Mouse (Mus musculus) embryonic facial prominence, embryonic 15.5 days (tissue): ENCODE measurements around the gene Rfxap. TPM values are rescaled to one million over a fixed set of nuclear protein-coding genes. Genes with fewer than 3 reads are reported as not detected.

Experiments
- ATAC-seq: fragments of 200-750 bp; cut with Nextera tagmentation; 2 replicates; pipeline ENCODE4 v1.8.0; 2017; ENCODE audit warnings: low read depth, moderate TSS enrichment; ENCODE audit not compliant: insufficient number of reproducible peaks, low FRiP score, low TSS enrichment
- H3K27ac ChIP-seq: fragments of 300-500 bp; sonication (generic); replicated peaks from 2 replicates; pipeline ENCODE4 v1.5.1; 2015; ENCODE audit warnings: mild to moderate bottlenecking, inconsistent platforms
- H3K27me3 ChIP-seq: fragments of 300-500 bp; sonication (generic); 2 replicates; pipeline ENCODE4 v1.6.1; 2015; ENCODE audit warnings: inconsistent platforms
- H3K36me3 ChIP-seq: fragments of 300-500 bp; sonication (generic); 2 replicates; pipeline ENCODE4 v1.6.1; 2015; ENCODE audit warnings: mild to moderate bottlenecking, inconsistent platforms
- H3K4me1 ChIP-seq: fragments of 300-500 bp; sonication (generic); 2 replicates; pipeline ENCODE4 v1.6.1; 2015; ENCODE audit warnings: inconsistent platforms
- H3K4me2 ChIP-seq: fragments of 300-500 bp; sonication (generic); replicated peaks from 2 replicates; pipeline ENCODE4 v1.6.1; 2015; ENCODE audit warnings: mild to moderate bottlenecking, inconsistent platforms
- H3K4me3 ChIP-seq: fragments of 300-500 bp; sonication (generic); replicated peaks from 2 replicates; pipeline ENCODE4 v1.5.1; 2015; ENCODE audit warnings: mild to moderate bottlenecking, inconsistent platforms
- H3K9ac ChIP-seq: fragments of 300-500 bp; sonication (generic); 2 replicates; pipeline ENCODE4 v1.6.1; 2015; ENCODE audit warnings: inconsistent platforms
- H3K9me3 ChIP-seq: fragments of 300-500 bp; sonication (generic); replicated peaks from 2 replicates; pipeline ENCODE4 v1.6.1; 2016; ENCODE audit warnings: inconsistent platforms
- WGBS: fragments of 180-500 bp; shearing (Covaris S2); methylation state at CpG from one replicate; pipeline ENCODE4 v1.1.7; 2015; 5-methylcytosine and 5-hydroxymethylcytosine counted together
- polyA plus RNA-seq: library from polyadenylated mRNA; unstranded; fragments of >200 nt; fragmentation: Nextera tagmentation; extraction: Ambion mirVana; gene quantifications from 2 replicates; pipeline ENCODE4 v1.2.1, GENCODE M21; 2015

The Rfxap gene
- polyA plus RNA-seq, 1 experiment from 2014 or later: 45.9 TPM

- Histone ChIP-seq H3K36me3 (peaks cover 13% of the 10 kb centered on the region; the same call in 1 of the 2 replicates), H3K27ac (no peak overlapping the region), H3K4me2 (no peak overlapping the region), H3K27me3 (no peaks in the 10 kb centered on the region), H3K4me3 (no peak overlapping the region), H3K9me3 (no peaks in the 10 kb centered on the region), H3K9ac (no peak overlapping the region), H3K4me1 (no peaks in the 10 kb centered on the region)
- ATAC-seq: no peak
- 97% methylated on average over 1 of the region's 1 CpGs for WGBS
These were observed 11.8 kb downstream of the Rfxap start for GRCm38 (mm10) chr3:54795806-54796205.

DNA sequence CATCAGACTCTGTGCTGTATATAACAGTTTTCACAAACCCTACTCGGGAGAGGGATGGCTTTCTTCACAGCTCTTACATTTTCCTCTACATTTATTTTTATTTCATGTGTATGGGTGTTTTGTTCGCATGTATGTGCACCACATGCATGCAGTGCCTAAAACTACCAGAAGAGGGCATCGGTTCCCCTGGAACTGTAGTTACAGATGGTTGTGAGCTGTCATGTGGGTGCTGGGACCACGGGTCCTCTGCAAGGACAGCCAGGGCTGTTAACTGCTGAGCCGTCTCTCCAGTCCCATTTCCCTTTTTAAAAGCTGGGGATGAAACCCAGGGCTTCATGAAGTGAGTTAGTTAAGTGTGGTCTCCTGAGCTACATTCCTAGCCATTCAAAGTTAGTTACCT, 12.2 kb downstream of the Rfxap start:
- WGBS: 94% methylated on average over 5 of the region's 5 CpGs
- Histone ChIP-seq H3K27me3 (no peaks in the 10 kb centered on the region), H3K9ac (no peak overlapping the region), H3K4me1 (no peaks in the 10 kb centered on the region), H3K27ac (no peak overlapping the region), H3K9me3 (no peaks in the 10 kb centered on the region), H3K4me3 (no peak overlapping the region), H3K4me2 (no peak overlapping the region), H3K36me3 (peaks cover 13% of the 10 kb centered on the region; the same call in 1 of the 2 replicates)
- no peak for ATAC-seq

DNA sequence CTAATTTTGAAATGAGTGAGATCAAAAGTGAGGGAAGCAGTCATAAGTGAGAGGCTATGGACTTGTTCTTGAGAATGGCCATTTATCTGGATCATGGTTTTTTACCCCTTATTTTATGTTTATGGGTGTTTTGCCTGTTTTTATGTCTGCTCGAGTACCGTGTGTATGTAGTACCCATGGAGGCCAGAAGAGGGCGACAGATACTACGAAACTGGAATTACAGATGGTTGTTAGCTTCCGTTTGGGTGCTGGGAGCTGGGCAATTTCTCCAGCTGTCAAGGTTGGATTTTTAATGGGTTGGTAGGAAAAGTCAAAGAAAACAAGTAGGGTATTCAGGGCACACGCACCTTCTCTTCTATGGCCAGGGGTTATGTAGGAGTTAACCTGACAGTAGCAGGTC, 13.8 kb downstream of the Rfxap start:
- Histone ChIP-seq H3K4me2 (no peak overlapping the region), H3K27me3 (no peaks in the 10 kb centered on the region), H3K27ac (no peak overlapping the region), H3K4me1 (no peaks in the 10 kb centered on the region), H3K4me3 (no peak overlapping the region), H3K36me3 (peaks cover 16% of the 10 kb centered on the region; the same call in 1 of the 2 replicates), H3K9me3 (no peaks in the 10 kb centered on the region), H3K9ac (no peak overlapping the region)
- ATAC-seq: no peak
- 86% methylated on average over 6 of the region's 6 CpGs for WGBS

DNA sequence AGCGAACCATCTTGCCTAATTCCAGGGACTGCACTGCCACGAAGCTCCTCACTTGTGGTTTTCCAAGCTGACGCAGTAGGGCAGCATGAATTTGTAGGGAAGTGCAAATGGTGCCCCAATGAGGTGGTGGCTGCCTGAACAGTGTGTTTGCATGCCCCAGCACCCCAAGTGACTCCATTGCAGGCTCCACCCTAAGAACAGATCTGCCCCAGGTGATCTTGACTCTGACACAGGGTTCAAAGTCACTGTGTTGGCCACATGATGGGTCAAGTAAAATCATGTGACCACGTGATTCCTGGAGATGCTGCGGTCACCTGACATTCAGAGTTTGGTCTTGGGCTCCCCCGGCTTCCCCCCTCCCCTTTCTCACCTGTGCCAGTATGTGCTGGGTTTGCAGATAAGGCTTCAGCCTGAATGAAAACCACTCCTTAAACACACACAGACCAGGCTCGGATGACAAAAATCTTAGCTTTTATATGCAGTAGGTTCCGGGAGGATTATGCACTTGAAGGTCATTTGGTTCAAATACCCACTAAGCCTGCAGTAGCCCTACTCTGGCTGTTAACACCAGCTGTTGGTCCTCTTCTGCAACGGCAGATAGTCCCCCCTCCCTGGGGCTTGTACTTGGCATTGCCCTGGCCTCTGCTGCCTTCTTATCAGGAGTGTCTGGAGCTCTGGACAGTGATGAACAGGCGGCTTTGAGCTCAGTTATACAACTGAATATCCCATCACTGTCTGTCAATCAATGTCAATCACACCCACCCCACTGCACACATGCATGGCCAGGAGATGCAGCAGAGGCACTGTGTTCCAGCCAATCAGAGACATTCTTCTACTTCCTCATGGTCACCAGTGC, 15.5 kb downstream of the Rfxap start:
- peaks cover 19% of the 10 kb centered on the region; the same call in 1 of the 2 replicates for H3K36me3 ChIP-seq
- H3K4me2 ChIP-seq: no peak overlapping the region
- no peaks in the 10 kb centered on the region for H3K27me3 ChIP-seq
- WGBS: 72% methylated on average over 10 of the region's 10 CpGs
- H3K27ac ChIP-seq: no peak overlapping the region
- no peaks in the 10 kb centered on the region for H3K9me3 ChIP-seq
- H3K4me1 ChIP-seq: no peaks in the 10 kb centered on the region
- no peak overlapping the region for H3K9ac ChIP-seq
- no peak overlapping the region for H3K4me3 ChIP-seq
- no peak for ATAC-seq

GRCm38 (mm10) chr3:54790601-54791000, 17.0 kb downstream of the Rfxap start:
- ATAC-seq: no peak
- Histone ChIP-seq H3K4me3 (no peak overlapping the region), H3K4me1 (no peaks in the 10 kb centered on the region), H3K9ac (no peak overlapping the region), H3K36me3 (peaks cover 19% of the 10 kb centered on the region; the same call in 1 of the 2 replicates), H3K27me3 (no peaks in the 10 kb centered on the region), H3K9me3 (no peaks in the 10 kb centered on the region), H3K27ac (no peak overlapping the region), H3K4me2 (no peak overlapping the region)
- 56% methylated on average over 2 of the region's 2 CpGs for WGBS

DNA sequence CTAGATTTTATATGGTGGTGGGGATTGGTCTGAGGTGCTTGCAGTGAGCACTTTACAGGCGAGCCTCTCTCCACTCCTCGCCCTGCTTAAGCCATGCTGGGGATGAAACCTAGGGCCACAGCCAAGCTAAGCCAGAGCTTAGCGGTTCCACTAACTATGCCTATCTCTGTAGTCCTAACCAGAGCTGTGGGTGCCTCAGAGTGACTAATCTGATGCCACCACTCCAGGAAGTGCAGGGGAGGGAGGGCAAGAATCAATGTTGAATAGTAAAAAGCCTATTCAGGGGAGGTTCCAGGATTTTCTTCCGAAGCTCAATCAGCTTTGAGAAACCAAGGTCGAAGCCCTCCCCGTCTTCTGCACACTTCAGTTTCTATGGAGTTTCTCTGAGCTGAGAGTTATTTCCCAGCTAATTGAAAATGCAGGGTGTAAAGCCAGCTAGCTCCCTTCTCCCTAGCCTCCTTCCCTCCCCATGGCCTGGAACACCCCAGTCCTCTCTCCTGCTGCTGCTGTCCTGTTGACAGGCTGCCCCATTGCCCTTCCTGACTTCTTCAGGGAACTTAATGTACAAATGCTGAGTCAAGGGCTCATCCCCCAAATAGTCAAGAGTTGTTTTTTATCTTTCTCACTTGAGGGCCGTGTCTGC, 31.5 kb downstream of the Rfxap start:
- Histone ChIP-seq H3K27ac (no peak overlapping the region), H3K9me3 (no peaks in the 10 kb centered on the region), H3K4me3 (no peak overlapping the region), H3K4me2 (no peak overlapping the region), H3K27me3 (no peaks in the 10 kb centered on the region), H3K4me1 (no peaks in the 10 kb centered on the region), H3K36me3 (no peaks in the 10 kb centered on the region), H3K9ac (no peak overlapping the region)
- no peak for ATAC-seq
- WGBS: 72% methylated on average over 7 of the region's 7 CpGs

GRCm38 (mm10) chr3:54773613-54774012, 34.0 kb downstream of the Rfxap start:
- no peak overlapping the region for H3K4me3 ChIP-seq
- no peak overlapping the region for H3K4me2 ChIP-seq
- H3K27ac ChIP-seq: no peak overlapping the region
- no peaks in the 10 kb centered on the region for H3K27me3 ChIP-seq
- no peak for ATAC-seq
- H3K9me3 ChIP-seq: no peaks in the 10 kb centered on the region
- no peaks in the 10 kb centered on the region for H3K36me3 ChIP-seq
- 84% methylated on average over 6 of the region's 6 CpGs for WGBS
- H3K9ac ChIP-seq: no peak overlapping the region
- no peaks in the 10 kb centered on the region for H3K4me1 ChIP-seq

DNA sequence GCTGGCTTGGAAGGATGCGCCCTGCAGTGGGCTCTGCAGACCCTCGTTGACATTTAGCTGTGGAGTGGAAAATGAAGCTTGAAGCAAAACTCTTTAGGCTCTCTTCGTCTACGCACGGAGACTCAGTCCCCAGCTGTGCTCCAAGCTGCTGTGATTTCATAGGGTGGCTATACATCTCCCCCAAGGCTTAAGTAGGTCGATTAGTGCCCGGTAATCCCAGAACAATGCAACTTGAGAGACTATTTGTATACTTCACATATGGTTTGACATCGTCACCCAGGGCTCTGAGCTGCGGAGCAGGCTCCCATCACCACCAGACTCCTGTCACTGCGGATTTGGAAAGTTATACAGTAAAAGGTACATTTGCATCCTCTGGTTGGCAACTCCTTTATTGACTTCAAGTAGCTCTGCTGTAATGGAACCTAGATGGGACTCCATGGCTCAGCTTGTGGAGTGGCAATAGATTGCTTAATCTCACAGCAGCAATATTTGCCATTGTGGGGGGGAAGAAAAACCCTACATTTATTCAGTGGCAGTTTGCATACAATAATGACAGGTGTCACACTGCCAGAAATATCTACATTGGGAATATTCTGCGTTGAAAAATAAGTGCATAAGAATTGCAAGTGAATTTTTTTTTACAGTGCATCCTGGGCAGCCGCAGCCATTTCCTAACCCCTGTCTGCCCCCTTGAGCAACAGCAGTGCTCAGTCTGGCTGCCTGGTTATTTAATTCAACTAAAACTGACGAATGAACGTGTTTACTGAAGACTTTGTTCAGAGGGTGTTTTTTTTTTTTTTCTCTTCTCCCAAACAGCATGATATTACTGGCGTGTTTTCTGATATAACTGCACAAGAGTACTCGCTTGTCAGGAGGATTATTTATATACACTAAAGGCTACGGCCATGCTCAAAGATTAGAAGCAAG, 38.0 kb downstream of the Rfxap start:
- Histone ChIP-seq H3K36me3 (no peaks in the 10 kb centered on the region), H3K4me3 (no peak overlapping the region), H3K9ac (no peak overlapping the region), H3K4me2 (no peak overlapping the region), H3K27me3 (no peaks in the 10 kb centered on the region), H3K4me1 (no peaks in the 10 kb centered on the region), H3K9me3 (no peaks in the 10 kb centered on the region), H3K27ac (no peak overlapping the region)
- WGBS: 68% methylated on average over 17 of the region's 17 CpGs
- no peak for ATAC-seq

DNA sequence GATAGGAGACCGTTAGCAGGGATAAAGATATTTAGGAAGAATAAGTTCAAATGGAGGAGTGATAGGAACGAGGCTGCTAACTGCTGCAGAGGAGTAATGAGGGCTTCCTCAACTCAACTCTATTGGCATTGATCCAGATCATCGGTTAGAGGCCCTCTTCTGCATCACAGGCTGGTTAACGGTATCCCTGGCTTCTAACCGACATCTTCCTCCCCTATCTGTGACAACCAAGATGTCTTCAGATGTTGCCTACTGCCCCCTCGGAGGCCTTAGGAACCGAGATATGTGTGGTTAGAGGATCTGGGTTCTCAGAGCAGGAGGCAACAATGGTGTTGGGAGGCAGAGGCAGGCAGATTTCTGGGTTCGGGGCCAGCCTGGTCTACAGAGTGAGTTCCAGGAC, 39.0 kb downstream of the Rfxap start:
- no peaks in the 10 kb centered on the region for H3K4me1 ChIP-seq
- no peaks in the 10 kb centered on the region for H3K36me3 ChIP-seq
- 92% methylated on average over 8 of the region's 8 CpGs for WGBS
- no peaks in the 10 kb centered on the region for H3K27me3 ChIP-seq
- no peak overlapping the region for H3K27ac ChIP-seq
- no peak overlapping the region for H3K4me2 ChIP-seq
- H3K4me3 ChIP-seq: no peak overlapping the region
- no peaks in the 10 kb centered on the region for H3K9me3 ChIP-seq
- ATAC-seq: no peak
- H3K9ac ChIP-seq: no peak overlapping the region

DNA sequence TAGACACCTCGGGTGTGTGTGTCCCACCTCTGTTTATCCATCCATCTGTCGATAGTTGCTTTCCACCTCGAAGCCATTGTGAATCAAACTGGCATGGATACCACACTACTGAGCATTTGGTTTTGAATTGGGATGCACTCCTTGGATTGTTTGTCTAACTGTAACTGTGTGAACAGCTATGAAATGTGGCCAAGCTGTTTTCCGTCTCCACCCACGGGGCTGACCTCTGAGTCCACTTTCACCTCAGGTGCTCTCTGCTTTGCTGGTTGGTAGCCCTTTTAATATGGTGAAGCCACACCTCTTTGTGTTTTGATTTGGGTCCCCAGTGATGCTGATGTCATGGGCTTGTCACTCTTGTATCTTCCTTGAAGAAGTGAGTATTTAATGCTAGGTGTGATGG, 40.8 kb downstream of the Rfxap start:
- Histone ChIP-seq H3K9me3 (no peaks in the 10 kb centered on the region), H3K27me3 (no peaks in the 10 kb centered on the region), H3K4me2 (no peak overlapping the region), H3K4me3 (no peak overlapping the region), H3K36me3 (no peaks in the 10 kb centered on the region), H3K4me1 (no peaks in the 10 kb centered on the region), H3K9ac (no peak overlapping the region), H3K27ac (no peak overlapping the region)
- WGBS: 81% methylated on average over 5 of the region's 5 CpGs
- no peak for ATAC-seq

- 47% methylated on average over 14 of the region's 14 CpGs for WGBS
- Histone ChIP-seq H3K4me3 (no peak overlapping the region), H3K4me2 (no peak overlapping the region), H3K4me1 (no peaks in the 10 kb centered on the region), H3K27me3 (no peaks in the 10 kb centered on the region), H3K9ac (no peak overlapping the region), H3K9me3 (no peaks in the 10 kb centered on the region), H3K36me3 (no peaks in the 10 kb centered on the region), H3K27ac (no peak overlapping the region)
- no peak for ATAC-seq
These were observed 41.6 kb downstream of the Rfxap start for GRCm38 (mm10) chr3:54766034-54766433.
